Mouse (Mus musculus) hindlimb bud, embryonic 11.5 days (tissue): Measurements from ENCODE around the gene Zfp523.
"Not testable (repeated sequence)": the region's sequence is repeated elsewhere in the genome, so short reads cannot be mapped to it uniquely, and the experiment has no call there.

Experiments used
- DNase-seq: peaks from one replicate; pipeline ENCODE4 v3.0.0-alpha.2; 2012; ENCODE audit warnings: low read depth, low spot score; ENCODE audit errors: extremely low spot score

Zfp523 gene

DNA sequence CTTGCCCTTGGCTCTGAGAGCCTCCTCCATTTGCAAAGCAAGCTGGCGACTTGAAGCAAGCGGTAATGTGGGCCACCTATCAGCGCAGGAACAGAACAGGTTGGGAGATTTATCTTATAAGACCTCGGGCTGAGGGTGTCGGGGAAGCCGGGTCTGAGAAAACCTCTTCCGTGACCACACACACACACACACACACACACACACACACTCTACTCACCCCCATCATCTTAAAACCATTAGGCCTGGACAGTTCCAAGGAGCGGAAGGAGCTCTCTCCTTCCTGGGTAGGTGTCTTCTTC is 31.3 kb downstream of the Zfp523 start:
- no peak for DNase-seq

DNA sequence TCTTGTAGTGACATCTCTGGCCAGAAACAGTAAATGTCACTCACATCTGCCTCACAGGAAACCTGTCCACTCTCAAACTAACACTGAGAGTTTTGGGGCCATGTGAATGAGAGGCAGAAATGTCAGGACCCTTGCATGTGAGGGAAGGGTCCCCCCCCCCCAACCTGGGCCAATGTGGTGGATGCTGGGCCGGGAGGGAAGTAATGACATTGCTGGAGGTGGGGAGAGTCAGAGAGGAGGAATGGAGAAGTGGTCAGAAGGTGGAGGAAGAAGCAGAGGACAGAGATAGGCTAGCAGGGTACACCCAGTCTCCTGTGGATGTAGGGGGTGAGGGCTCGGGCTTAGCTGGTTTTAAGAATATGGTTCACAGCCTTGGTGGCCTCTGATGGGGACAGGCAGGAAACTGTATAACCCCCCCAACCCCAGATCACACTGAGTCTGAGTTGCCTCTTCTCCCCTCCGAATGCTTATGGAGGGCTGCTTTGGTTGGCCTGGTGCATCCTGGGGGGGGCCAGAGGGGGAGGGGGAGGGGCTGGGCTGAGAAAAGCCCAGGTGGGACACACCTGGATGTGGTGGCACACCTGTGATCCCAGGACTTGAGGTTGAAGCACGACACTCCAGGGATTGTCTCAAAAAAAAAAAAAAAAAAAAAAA is 32.7 kb downstream of the Zfp523 start:
- DNase-seq = no peak

GRCm38 (mm10) chr17:28211921-28212341 is 35.0 kb downstream of the Zfp523 start:
- no peak for DNase-seq

DNA sequence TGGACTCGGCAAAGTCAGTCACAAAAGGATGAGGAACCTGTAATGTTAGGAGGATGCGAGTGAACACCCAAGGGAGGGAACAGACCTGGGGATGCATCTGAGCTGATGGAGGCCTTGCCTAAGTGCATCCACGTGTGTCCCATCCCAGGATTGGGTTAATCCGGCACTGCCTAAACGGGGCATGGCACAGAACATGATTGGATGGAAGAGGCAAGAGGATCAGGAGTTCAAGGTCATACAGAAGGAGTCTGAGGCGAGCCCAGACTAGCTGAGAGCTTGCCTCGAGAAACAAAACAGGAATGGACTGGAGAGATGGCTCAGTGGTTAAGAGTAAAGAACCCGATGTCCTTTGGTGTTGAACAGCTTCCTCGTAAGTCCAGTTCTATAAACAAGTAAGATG is 35.5 kb downstream of the Zfp523 start:
- DNase-seq = no peak

DNA sequence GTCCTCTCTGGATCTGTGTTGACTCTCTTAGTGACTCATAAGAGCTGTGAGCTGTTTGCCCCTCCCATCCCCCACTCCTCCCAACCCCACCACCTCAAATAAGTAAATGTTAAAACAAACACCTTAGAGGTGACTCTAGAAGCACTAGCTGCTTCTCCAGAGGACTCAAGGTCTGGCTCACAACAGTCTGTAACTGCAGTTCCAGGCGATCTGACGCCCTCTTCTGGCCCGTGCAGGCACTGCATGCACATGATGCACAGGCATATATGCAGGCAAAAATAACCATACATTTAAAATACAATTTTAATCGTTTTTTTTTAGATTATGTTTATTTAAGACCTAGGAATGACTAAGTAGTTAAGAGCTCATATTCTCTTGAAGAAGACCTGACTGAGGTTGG is 36.3 kb downstream of the Zfp523 start:
- no peak for DNase-seq

DNA sequence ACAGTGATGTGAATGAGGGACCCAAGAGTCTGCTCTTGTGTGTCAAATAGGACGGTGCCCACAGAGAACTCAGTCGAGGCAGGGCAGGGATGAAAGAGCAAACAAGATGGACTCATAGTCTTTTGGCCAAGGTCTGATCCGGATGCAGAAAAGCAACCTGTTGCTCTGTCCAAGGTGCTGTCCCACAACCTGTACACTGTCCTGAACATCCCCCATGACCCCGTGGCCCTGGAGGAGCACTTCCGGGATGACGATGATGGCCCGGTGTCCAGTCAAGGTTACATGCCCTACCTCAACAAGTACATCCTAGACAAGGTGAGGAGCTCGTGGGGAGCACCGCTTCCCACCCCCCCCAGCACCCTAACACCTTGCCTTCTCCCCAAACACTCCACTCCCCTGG is 39.9 kb downstream of the Zfp523 start:
- no peak for DNase-seq

DNA sequence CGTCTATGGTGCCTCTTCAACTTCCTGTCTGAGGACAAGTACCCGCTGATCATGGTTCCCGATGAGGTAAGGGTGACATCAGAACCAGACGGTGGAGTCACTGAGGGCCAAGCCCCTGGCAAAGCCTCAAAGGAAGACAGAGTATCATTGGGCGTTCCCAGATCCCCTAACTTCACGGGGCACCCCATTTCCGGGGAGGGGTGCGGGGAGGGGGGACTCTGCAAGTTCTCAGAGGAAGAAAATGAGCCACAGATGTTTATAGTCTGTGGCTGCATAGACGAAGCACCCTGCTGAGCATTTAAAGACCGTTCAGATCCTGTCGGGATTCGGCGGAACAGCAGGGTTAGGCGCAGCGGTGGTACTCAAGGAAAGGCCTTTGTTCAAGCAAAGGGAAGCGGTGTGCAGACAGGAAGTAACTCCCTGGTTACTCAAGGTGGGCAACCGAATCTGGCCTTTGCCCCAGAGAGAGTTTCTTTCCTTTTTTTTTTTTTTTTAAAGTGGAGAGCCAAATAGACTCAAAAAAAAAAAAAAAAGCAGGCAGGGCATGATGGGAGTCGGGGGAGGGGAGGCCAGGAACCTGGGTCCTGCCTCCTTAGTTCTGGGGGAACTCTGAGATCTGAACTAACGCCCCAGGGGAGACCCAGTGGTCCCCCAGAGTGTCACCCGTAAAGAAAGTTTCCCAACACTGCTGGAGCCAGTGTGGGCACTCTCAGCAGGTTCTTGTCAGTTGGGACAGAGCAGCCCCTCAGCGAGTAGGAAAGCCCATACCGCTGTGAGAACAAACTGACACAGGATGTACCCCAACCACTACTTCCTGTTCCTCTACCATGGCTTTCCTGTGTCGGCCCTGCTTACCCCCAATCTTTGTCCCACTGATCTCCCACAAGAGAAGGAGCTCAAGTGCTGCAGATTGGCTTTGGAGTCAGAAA is 41.1 kb downstream of the Zfp523 start:
- DNase-seq = no peak

GRCm38 (mm10) chr17:28222463-28222862 is 45.5 kb downstream of the Zfp523 start:
- not testable (repeated sequence) for DNase-seq

DNA sequence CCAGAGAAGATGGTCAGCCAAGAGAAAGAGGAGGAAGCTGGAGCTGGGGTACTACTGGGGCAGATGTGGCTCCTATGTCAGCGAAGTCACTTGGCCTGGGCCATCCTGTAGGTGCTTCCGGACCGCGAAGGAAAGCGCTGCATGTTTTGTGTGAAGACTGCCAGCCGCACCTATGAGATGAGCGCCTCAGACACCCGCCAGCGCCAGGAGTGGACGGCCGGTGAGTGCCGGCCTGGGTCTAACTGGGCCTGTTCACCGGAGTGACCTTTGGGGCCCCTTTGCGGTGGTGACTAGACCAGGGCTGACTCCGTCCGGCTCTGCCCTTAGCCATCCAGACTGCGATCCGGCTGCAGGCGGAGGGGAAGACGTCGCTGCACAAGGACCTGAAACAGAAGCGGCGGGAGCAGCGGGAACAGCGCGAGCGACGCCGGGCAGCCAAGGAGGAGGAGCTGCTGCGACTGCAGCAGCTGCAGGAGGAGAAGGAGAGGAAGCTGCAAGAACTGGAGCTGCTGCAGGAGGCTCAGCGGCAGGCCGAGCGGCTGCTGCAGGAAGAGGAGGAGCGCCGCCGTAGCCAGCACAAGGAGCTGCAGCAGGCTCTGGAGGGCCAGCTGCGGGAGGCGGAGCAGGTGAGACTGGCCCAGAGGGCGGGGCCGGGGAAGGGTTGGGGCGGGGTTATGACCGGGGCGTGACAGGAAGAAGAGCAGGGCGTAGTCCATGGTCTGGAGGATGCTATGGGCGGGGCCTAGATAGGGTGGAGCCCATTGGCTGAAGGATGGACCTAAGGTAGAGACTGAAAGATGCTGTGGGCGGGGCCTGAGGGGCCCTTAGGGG is 46.8 kb downstream of the Zfp523 start:
- no peak for DNase-seq

GRCm38 (mm10) chr17:28224615-28225014 is 47.7 kb downstream of the Zfp523 start:
- DNase-seq = no peak

GRCm38 (mm10) chr17:28226014-28226413 is 49.1 kb downstream of the Zfp523 start:
- peak; percentile 66 for DNase-seq

GRCm38 (mm10) chr17:28230486-28230885 is 53.6 kb downstream of the Zfp523 start:
- DNase-seq = no peak

GRCm38 (mm10) chr17:28231026-28231736 is 54.3 kb downstream of the Zfp523 start:
- no peak for DNase-seq

- DNase-seq = peak; percentile 74
These were observed 55.6 kb downstream of the Zfp523 start, which contains the start of gene Ppard for GRCm38 (mm10) chr17:28232475-28233060. TSS of gene Ppard (plus strand) at chr17:28232700.

- DNase-seq = no peak
These were observed 56.3 kb downstream of the Zfp523 start for GRCm38 (mm10) chr17:28233091-28233731.

DNA sequence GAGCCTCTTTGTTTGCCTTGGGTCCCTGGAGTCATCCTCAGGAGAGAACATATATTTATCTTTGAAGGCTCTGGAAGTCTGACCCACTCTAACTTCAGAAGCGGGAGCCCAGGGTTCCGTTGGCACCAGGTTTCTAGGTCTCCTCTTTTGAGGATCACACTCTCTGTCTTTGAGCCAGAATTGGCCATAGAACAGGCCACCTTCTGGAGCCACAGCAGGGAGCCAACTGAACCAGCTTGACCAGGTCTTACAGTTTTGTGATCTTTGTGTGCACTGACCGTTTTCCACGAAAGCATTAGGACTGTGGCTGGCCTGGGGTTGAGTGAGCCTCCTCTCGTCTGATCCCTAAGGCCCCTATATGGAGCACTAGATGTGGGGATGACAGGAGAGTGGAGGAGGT is 57.7 kb downstream of the Zfp523 start:
- DNase-seq = no peak

DNA sequence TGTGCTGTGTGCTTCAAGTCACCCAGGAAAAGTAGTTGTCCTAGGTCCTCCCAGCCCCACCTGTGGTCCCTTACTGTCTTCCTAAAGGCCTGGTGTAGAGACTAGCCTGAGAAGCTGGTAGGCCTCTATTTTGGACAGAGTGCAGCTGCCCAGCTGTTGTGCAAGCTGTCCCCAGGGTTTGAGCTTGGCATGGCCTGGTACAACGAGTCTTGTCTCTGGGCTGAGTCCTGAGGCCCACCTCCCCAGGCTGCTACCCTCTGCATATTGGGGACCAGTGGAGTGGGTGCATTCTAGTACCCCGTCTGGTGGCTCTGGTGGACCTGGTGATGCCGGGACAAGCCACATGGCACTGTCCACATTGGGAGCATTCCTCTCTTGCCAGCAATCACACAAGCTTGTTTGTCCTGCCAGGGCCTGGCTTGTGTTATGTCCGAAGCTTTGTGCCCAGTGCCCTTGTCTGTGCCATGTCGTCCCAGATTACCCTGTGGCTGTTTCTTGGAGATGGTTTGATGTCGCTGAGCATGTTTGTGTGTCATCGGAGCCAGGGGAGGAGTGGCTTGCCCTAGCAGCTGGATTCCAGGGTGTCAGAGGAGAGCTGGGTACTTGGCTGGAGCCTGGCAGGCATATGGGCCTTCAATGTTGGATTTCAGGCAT is 59.2 kb downstream of the Zfp523 start:
- DNase-seq = no peak

- DNase-seq = no peak
These were observed 59.7 kb downstream of the Zfp523 start for GRCm38 (mm10) chr17:28236636-28237015.

DNA sequence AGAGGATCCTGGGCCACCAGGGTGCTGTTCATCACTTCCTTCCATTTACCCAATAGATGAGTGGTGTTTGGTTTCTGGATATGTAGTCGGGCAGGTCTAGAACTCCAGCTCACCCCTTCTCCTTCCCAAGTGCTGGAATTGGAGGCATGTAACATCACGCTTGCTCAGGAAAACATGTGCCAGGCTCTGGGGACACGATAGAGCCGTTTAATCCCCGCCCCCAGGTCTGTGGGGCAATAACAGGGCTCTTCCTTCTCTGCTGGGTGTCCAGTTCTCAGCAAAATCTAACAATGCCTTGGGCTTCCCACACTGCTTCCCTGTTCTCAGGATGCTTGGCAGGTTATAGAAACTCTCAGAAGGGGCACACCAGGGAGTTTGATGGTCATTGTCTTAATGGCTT is 60.4 kb downstream of the Zfp523 start:
- no peak for DNase-seq

DNA sequence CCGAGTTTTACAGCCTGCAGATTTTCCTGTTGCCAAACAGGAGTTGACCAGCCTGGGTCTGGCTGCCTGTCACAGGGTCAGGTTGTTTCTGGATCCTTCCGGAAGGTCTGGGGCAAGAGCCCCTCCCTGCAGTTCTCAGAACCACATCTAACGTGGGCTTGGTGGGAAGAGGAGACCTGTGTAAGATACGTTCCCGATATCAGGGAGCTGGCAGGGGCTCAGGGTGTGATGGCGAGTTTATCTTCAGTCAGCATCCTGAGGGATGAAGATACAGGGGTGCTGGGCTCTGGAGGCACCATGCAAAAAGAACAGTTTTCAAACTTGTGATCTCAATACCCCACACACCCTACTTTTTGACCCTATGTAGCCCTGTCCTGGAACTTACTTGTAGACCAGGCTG is 60.9 kb downstream of the Zfp523 start:
- DNase-seq = no peak
